Mouse (Mus musculus) splenic B cell, adult 2 months (primary cell): Measurements from ENCODE around the gene Gm20388.

Experiments
- DNase-seq: peaks from one replicate; pipeline ENCODE4 v3.0.0-alpha.2; 2011; ENCODE audit warnings: low read depth, low spot score
- H3K27me3 ChIP-seq: 2 replicates; pipeline ENCODE4 v1.6.1; 2012; ENCODE audit warnings: mild to moderate bottlenecking, low read length, moderate library complexity, mixed read lengths; ENCODE audit not compliant: control insufficient read depth, poor library complexity, insufficient read depth, severe bottlenecking
- H3K36me3 ChIP-seq: 2 replicates; pipeline ENCODE4 v1.6.1; 2012; ENCODE audit warnings: mild to moderate bottlenecking, low read length, moderate library complexity, mixed read lengths; ENCODE audit not compliant: control insufficient read depth, poor library complexity, insufficient read depth, severe bottlenecking

The Gm20388 gene

GRCm38 (mm10) chr8:122457171-122457570, 2546.5 kb downstream of the Gm20388 start:
- no peak for DNase-seq
- no peaks in the 10 kb centered on the region for H3K27me3 ChIP-seq
- no peaks in the 10 kb centered on the region for H3K36me3 ChIP-seq

GRCm38 (mm10) chr8:122459218-122459900, 2548.7 kb downstream of the Gm20388 start:
- no peaks in the 10 kb centered on the region for H3K27me3 ChIP-seq
- DNase-seq = peak; percentile 57

GRCm38 (mm10) chr8:122459990-122460389, 2549.3 kb downstream of the Gm20388 start:
- no peaks in the 10 kb centered on the region for H3K36me3 ChIP-seq
- DNase-seq = peak; percentile 53
- no peaks in the 10 kb centered on the region; the same call in 1 of the 2 replicates for H3K27me3 ChIP-seq

More at GRCm38 (mm10) chr8:122459218-122459900, 2548.7 kb downstream of the Gm20388 start:
- H3K36me3 ChIP-seq = no peaks in the 10 kb centered on the region

GRCm38 (mm10) chr8:122460524-122461472, 2550.2 kb downstream of the Gm20388 start, which contains the start of gene Snai3:
TSS of gene Snai3 (minus strand) at chr8:122460733.
- Histone ChIP-seq H3K27me3 (no peaks in the 10 kb centered on the region; the same call in 1 of the 2 replicates), H3K36me3 (no peaks in the 10 kb centered on the region)
- peak; percentile 91 for DNase-seq

- peak; percentile 47 for DNase-seq
- Histone ChIP-seq H3K27me3 (no peaks in the 10 kb centered on the region; the same call in 1 of the 2 replicates), H3K36me3 (no peaks in the 10 kb centered on the region)
Measured at GRCm38 (mm10) chr8:122461473-122462148, 2551.0 kb downstream of the Gm20388 start.

GRCm38 (mm10) chr8:122462510-122462909, 2551.9 kb downstream of the Gm20388 start:
- H3K36me3 ChIP-seq = no peaks in the 10 kb centered on the region; the same call in 1 of the 2 replicates
- DNase-seq = no peak
- no peaks in the 10 kb centered on the region; the same call in 1 of the 2 replicates for H3K27me3 ChIP-seq

- Histone ChIP-seq H3K36me3 (peaks cover 6% of the 10 kb centered on the region; the same call in 1 of the 2 replicates), H3K27me3 (no peaks in the 10 kb centered on the region; the same call in 1 of the 2 replicates)
- peak; percentile 16 for DNase-seq
Measured at GRCm38 (mm10) chr8:122463651-122464640, 2553.3 kb downstream of the Gm20388 start.

- Histone ChIP-seq H3K27me3 (no peaks in the 10 kb centered on the region; the same call in 1 of the 2 replicates), H3K36me3 (peaks cover 7% of the 10 kb centered on the region; the same call in 1 of the 2 replicates)
- DNase-seq = no peak
Measured at GRCm38 (mm10) chr8:122464985-122465384, 2554.3 kb downstream of the Gm20388 start.

- no peaks in the 10 kb centered on the region; the same call in 1 of the 2 replicates for H3K27me3 ChIP-seq
Measured at GRCm38 (mm10) chr8:122467816-122468215, 2557.2 kb downstream of the Gm20388 start.

GRCm38 (mm10) chr8:122469407-122469806, 2558.8 kb downstream of the Gm20388 start:
- DNase-seq = no peak

More at GRCm38 (mm10) chr8:122467816-122468215, 2557.2 kb downstream of the Gm20388 start:
- DNase-seq = no peak
- peaks cover 7% of the 10 kb centered on the region; the same call in 1 of the 2 replicates for H3K36me3 ChIP-seq

GRCm38 (mm10) chr8:122469965-122470364, 2559.3 kb downstream of the Gm20388 start:
- Histone ChIP-seq H3K27me3 (no peaks in the 10 kb centered on the region; the same call in 1 of the 2 replicates), H3K36me3 (peaks cover 7% of the 10 kb centered on the region; the same call in 1 of the 2 replicates)
- peak; percentile 15 for DNase-seq

More at GRCm38 (mm10) chr8:122469407-122469806, 2558.8 kb downstream of the Gm20388 start:
- H3K27me3 ChIP-seq = no peaks in the 10 kb centered on the region; the same call in 1 of the 2 replicates
- peaks cover 7% of the 10 kb centered on the region; the same call in 1 of the 2 replicates for H3K36me3 ChIP-seq

GRCm38 (mm10) chr8:122470691-122471090, 2560.1 kb downstream of the Gm20388 start:
- Histone ChIP-seq H3K27me3 (no peaks in the 10 kb centered on the region), H3K36me3 (peaks cover 7% of the 10 kb centered on the region; the same call in 1 of the 2 replicates)
- no peak for DNase-seq

GRCm38 (mm10) chr8:122473911-122474421, 2563.3 kb downstream of the Gm20388 start:
- Histone ChIP-seq H3K27me3 (no peaks in the 10 kb centered on the region), H3K36me3 (peaks cover under 1% of the 10 kb centered on the region; the same call in 1 of the 2 replicates)
- peak; percentile 57 for DNase-seq
